Mouse (Mus musculus) urinary bladder, postnatal 25 days (tissue): ENCODE data around the gene Stk39.

Source experiments
- DNase-seq: peaks from one replicate; pipeline ENCODE4 v3.0.0; 2022; ENCODE audit warnings: low spot score

Gene Stk39

DNA sequence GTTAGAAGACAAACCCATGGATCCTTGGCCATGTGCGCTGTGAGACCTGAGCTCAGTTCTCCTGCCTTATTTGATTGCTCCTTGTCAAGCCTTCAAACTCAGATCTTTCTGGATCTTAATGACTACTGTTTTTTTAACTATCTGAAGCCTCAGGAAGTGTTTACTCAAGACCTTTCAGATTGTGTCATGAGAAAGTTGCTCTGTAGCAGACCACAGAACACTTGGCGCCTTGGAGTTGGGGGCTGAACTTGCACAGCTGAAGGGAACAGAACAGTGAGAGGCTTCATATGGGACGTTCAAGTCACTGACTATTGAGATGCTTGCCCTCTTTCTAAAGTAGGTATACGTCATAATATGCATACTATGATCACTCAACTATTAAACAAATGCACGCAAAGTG, 239.1 kb downstream of the Stk39 start:
- DNase-seq: no peak

DNA sequence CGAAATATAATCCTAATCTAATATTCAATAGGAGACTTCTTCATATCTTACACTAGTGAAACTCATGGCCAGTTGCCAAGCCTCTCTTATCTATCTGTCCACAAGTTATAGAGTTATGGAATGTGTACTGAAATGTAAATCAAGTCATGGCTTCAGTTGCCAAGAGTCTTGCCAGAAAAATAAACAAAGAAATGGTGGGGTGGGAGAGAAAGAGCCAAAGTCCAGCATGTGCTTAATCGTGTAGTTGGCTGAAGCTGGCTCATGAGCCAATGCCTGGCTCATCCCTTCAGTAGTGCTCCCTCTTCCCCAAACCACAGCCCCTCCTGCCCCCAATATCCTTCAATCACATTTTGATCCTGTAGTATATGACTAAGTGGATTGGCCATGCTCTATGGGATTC, 242.2 kb downstream of the Stk39 start:
- DNase-seq: no peak

DNA sequence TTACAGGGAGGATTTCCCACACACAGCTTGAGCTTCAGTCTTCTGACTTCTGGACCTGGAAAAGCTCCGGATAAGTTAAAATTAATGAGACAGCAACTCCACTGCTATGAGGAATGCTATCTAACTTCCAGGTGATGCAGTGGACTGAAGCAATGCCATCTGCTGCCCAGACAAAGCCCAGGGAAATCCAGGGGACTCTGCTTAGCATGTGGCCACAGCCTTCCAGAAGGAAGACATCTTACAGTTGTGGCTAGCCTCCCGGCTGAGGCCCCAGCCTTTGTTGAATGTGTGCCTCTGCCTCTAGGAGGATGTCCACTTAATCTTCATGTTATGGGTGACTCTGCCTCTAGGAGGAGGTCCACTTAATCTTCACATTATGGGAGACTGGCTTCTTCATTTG, 243.0 kb downstream of the Stk39 start:
- no peak for DNase-seq

- peak; percentile 11 for DNase-seq
Measured at GRCm38 (mm10) chr2:68222227-68222873, 249.7 kb downstream of the Stk39 start.

GRCm38 (mm10) chr2:68221226-68221625, 250.8 kb downstream of the Stk39 start:
- no peak for DNase-seq

GRCm38 (mm10) chr2:68219823-68220222, 252.2 kb downstream of the Stk39 start:
- DNase-seq: no peak

- DNase-seq: no peak
Measured at GRCm38 (mm10) chr2:68215176-68215575, 256.9 kb downstream of the Stk39 start.

- no peak for DNase-seq
Measured at GRCm38 (mm10) chr2:68214400-68214799, 257.7 kb downstream of the Stk39 start.

DNA sequence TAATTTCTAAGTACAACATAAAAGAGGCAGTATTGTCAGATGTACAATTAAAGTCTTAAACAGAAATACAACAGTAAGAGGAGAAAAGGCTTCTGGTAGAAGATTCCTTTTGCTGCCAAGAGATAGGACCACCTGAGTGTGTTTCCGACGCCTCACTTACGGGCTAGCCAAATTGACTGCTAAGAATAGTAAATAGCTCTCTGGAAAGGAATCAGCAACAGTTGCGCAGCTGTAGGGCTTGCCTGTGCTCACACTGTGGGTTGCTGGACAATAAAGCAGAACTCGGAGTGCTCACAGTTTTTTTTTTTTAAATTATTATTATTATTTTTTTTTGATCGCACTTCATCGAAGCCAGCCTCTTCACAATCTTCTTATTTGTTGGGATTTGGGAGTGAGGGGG, 260.6 kb downstream of the Stk39 start:
- DNase-seq: no peak

DNA sequence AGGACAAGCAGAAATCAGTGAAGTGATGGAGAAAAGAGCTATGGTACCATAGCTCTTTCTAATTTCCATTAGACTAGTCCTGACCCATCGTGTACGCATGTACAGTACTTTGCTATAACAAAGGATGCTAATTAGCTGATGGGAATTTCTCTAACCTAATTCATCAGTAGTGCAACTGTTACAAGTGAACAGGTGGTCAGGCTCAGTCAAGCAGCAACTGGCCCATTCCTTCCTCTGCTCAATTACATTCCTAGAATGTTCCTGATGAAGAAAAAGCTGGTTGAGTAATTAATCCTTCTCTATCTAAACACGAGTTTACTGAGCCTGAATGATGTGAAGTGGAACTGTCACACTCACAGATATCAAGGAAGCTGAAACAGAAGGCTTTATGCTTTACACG, 275.8 kb downstream of the Stk39 start:
- no peak for DNase-seq

DNA sequence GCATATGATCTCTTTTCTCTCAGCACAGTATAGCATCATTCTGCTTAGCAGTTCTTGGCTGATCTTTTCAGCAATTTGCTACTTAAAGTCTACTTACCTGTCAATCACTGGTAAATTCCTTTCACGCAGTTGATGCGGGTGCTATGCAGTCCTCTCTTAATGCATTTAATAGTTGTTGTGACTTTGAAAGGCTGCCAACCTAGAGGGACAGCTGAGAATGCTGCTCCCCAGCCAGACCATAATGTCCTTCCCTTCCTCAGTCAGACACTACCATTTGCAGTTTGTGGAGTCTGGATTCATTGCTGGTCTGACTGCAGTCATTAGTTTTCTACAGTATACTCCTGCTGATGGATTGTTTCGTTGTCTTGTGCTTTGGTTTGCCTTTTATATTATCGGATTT, 277.6 kb downstream of the Stk39 start:
- DNase-seq: no peak

DNA sequence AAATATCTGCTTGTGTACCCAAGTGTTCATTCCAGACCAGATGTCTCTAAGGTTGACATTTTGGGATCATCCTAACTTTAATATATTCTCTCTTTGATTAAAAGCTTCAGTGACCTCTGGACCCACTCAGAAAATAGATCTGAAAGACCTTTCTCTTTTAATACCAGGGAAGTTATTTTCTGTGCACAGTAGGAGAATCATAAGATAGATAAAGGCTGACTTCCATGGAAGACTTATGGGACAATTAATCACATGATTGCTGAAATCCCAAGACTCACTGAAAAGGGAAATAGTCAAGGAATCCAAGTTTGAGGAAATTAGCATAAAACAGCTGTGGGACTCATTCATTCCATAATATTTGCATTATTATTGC, 278.6 kb downstream of the Stk39 start:
- DNase-seq: no peak

GRCm38 (mm10) chr2:68192605-68193464, 279.2 kb downstream of the Stk39 start:
- no peak for DNase-seq

DNA sequence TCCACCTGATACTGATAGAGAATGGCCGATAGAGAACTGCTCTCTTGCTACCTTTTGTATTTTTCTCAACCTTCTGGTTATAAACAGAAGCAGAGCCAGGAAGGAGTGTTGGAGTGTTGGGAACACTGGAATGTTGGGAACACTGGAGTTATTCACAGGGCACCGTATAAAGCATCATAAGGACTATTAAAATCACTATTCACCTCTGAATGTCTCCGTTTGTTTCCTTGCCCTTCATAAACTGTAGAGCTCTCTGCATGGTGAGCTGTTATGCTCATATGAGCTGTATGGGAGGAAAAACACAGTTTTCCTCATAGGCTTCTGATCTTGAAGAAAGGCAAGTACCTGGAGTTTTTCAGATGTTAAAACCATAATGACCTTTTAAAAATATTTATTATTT, 295.6 kb downstream of the Stk39 start:
- DNase-seq: no peak

DNA sequence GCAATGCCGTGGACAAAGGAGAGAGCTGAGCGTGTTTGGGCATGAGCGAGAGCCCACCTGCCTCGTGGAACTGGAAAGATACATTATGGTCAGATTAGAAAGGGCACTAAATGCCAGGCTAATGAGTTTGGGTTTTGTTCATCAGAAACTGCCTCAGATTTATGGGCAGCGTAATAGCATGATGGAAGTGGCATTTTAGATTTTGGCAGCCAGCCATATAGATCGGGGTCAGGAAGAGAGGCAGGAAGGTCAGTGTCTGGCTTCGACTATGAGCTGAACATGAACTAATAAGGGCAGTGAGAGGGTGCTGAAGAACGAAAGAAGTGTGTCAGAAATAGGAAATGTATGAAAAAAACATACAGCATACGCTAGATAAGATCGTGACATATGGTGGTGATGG, 300.8 kb downstream of the Stk39 start:
- no peak for DNase-seq

DNA sequence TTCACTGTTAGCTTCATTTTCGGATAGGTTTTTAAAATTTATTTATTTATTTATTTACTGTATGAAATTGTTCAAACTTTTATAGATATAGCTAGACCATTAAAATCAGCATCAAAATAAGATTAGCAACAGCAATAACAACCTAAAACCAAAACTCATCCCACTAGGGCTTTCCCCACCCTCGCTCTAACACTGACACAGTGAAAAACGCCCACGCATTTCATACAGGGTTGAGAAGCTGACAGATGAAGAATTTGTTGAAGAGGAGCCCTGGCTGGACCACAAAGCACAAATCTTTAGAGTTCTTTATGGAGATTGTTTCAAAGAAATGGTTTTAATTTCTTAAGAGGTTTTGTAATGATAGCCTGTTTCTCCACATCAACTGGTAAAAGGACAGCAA, 310.1 kb downstream of the Stk39 start:
- no peak for DNase-seq

DNA sequence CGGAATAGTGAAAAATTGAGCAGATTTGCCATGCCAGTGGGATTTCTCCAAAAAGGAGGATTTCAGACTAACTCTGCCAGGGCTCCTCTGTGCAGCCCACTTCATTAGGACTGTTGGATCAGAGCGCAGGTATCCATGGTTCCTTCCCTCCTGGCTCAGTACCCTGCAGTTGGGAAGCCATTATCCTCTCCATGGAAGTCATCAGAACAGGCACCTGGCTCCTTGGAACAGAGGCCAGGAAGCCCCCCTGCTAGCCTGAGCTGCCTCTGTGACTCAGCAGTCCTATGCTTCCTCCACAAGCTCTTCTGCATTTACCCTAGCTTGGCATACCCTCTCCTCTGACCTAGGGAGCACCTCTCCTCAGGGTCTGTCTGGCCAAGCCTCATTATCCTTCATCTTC, 311.5 kb downstream of the Stk39 start:
- no peak for DNase-seq
